7 mouse cellular contexts compared by ENCODE assay signal in genomic region chr12:81861199-81862085, GRCm38 (mm10). TPM values are rescaled to one million over a fixed set of nuclear protein-coding genes. Genes with fewer than 3 reads are reported as not detected.
DNase-seq lines count a peak whose midpoint lies in the region; ATAC-seq and TF ChIP-seq lines count a peak whose summit lies in the region.

No protein-coding gene starts in this region.

- no peaks in the 10 kb centered on the region for H3K27me3 ChIP-seq in liver, adult 2 months (ENCODE audit: control insufficient read depth, insufficient read depth, low read length)
- no peaks in the 10 kb centered on the region for H3K27me3 ChIP-seq in heart, embryonic 15.5 days

- peak overlapping the region; percentile 91 for H3K4me3 ChIP-seq in liver, adult 2 months (ENCODE audit: insufficient read depth, low read depth, low read length)
- peak overlapping the region; percentile 99 for H3K4me3 ChIP-seq in heart, embryonic 15.5 days
- H3K4me3 ChIP-seq in macrophage (ENCODE audit: inconsistent target): peak overlapping the region; percentile 40

- 54% methylated on average over 18 of the region's 18 CpGs for WGBS in liver, adult 2 months
- 16% methylated on average over 18 of the region's 18 CpGs for whole genome bisulfite sequencing in heart, embryonic 15.5 days
- WGBS in macrophage (ENCODE audit: missing documents): 62% methylated on average over 16 of the region's 18 CpGs

- H3K36me3 ChIP-seq in liver, adult 2 months (ENCODE audit: control insufficient read depth, insufficient read depth, low read length): no peaks in the 10 kb centered on the region
- no peaks in the 10 kb centered on the region for H3K36me3 ChIP-seq in heart, embryonic 15.5 days
- H3K36me3 ChIP-seq in macrophage (ENCODE audit: inconsistent target): no peaks in the 10 kb centered on the region

- no peak for DNase-seq in liver, adult 2 months (ENCODE audit: extremely low read depth, low read depth, low spot score)
- no peak for DNase-seq in liver
- peak; percentile 62 for DNase-seq in brain, embryonic 14.5 days (ENCODE audit: low read depth)
- DNase-seq in c-Kit-positive CD71-positive TER-119-positive erythroid progenitor cells, embryonic 14.5 days (ENCODE audit: low spot score): no peak
- no peak for DNase-seq in right cerebral cortex, postnatal 36 days (ENCODE audit: low spot score in 2 of 2)

- H3K27ac ChIP-seq in liver, adult 2 months (replicated peaks; ENCODE audit: insufficient read depth, low read depth, low read length): no peak overlapping the region
- H3K27ac ChIP-seq in heart, embryonic 15.5 days: peak overlapping the region; percentile 96
- peak overlapping the region; percentile 40 for H3K27ac ChIP-seq in macrophage

- no peak for TF ChIP-seq CTCF in liver, adult 2 months (IDR thresholded peaks at IDR 0.05; ENCODE audit: low read depth, low read length)
- no peak for TF ChIP-seq CTCF in brain, embryonic 14.5 days (IDR thresholded peaks at IDR 0.05; ENCODE audit: borderline replicate concordance, extremely low read depth, insufficient read depth, insufficient read length)

- no peaks in the 10 kb centered on the region for H3K9me3 ChIP-seq in heart, embryonic 15.5 days (replicated peaks)

- peaks cover 13% of the 10 kb centered on the region for H3K4me1 ChIP-seq in liver, adult 2 months (ENCODE audit: control insufficient read depth, insufficient read depth, low read length)
- peaks cover 65% of the 10 kb centered on the region for H3K4me1 ChIP-seq in heart, embryonic 15.5 days (replicated peaks)

- H3K4me2 ChIP-seq in heart, embryonic 15.5 days: peak overlapping the region; percentile 64

- ATAC-seq in heart, embryonic 15.5 days (replicated peaks; ENCODE audit: insufficient number of reproducible peaks, insufficient read depth, low FRiP score, low read depth): no peak

- TF ChIP-seq POLR2A in liver, adult 2 months (IDR thresholded peaks at IDR 0.05; ENCODE audit: extremely low read depth, insufficient read depth, low read length): no peak
- no peak for TF ChIP-seq POLR2A in brain, embryonic 14.5 days (IDR thresholded peaks at IDR 0.05; ENCODE audit: borderline replicate concordance, extremely low read depth, insufficient read depth, insufficient read length, poor library complexity, severe bottlenecking)

- H3K9ac ChIP-seq in liver, adult 2 months (ENCODE audit: low read depth, low read length): peak overlapping the region; percentile 3; the same call in 1 of the 2 replicates
- peak overlapping the region; percentile 97 for H3K9ac ChIP-seq in heart, embryonic 15.5 days

- peaks cover 21% of the 10 kb centered on the region for H3K79me2 ChIP-seq in liver, adult 2 months (ENCODE audit: control insufficient read depth, insufficient read depth, low read length)
- peaks cover 56% of the 10 kb centered on the region for H3K79me2 ChIP-seq in macrophage (ENCODE audit: inconsistent target)

RNA-seq across cellular contexts. Expression of gene Pcnx, which starts 1.6 kb away (rescaled TPM):
- total RNA-seq in liver, adult 2 months (2014; rRNA removed): 14.5 and 20.7 TPM in 2 replicates
- 9.5 and 10.6 TPM in 2 replicates for polyA plus RNA-seq in liver, adult 2 months (2012; rRNA removed)
- polyA plus RNA-seq in brain, embryonic 14.5 days (2012; rRNA removed): 34.2 and 46.3 TPM in 2 replicates
- 8.6 and 9.8 TPM in 2 replicates for polyA plus RNA-seq in heart, embryonic 15.5 days (2015; fragmentation: Nextera tagmentation; extraction: Ambion mirVana)
- 100 to 1,000 TPM in 8 of 26 experiments, 10 to 100 TPM in 18; 43.6 to 349 (median 80.0) TPM for total RNA-seq in macrophage (2018; cell fraction: chromatin; rRNA removed)
- total RNA-seq in macrophage (2018; cell fraction: cytosol; rRNA removed): 10 to 100 TPM; 14.0 to 49.9 (median 27.3) TPM
- total RNA-seq in macrophage (2018; cell fraction: nucleus; rRNA removed): 100 to 1,000 TPM in 2 of 26 experiments, 10 to 100 TPM in 24; 42.6 to 143 (median 55.0) TPM
- polyA plus RNA-seq in macrophage (2018): 21.3 to 27.7 TPM (median 22.5 TPM) in 3 replicates

Comparison
In these comparisons a context has a peak if more than half of its experiments do, and no peak if none do; other contexts are left out.
1. H3K4me3 ChIP-seq: peak in every context shown above with its lines; median percentile 99 in heart, embryonic 15.5 days; 91 in liver, adult 2 months; 40 in macrophage.